Mouse (Mus musculus) v-Abl transformed pro-B cells (cell line): ENCODE results near the gene Rbm46.

Experiments
- in situ Hi-C, 2 experiments: fragments of 400-800 bp; cut with MboI; formaldehyde crosslinking; loops; one replicate each; pipeline ENCODE4 v1.15.1; 2025; ENCODE audit not compliant: unreplicated experiment in 2 of 2

Gene Rbm46

GRCm38 (mm10) chr3:82876372-82876739, at the start of gene Rbm46:
Rbm46 (minus strand) TSS chr3:82876483.
- in situ Hi-C loops: no loop called here

- in situ Hi-C loops: no loop called here
Observed at GRCm38 (mm10) chr3:82915632-82916031, 39.3 kb upstream of the Rbm46 start.

DNA sequence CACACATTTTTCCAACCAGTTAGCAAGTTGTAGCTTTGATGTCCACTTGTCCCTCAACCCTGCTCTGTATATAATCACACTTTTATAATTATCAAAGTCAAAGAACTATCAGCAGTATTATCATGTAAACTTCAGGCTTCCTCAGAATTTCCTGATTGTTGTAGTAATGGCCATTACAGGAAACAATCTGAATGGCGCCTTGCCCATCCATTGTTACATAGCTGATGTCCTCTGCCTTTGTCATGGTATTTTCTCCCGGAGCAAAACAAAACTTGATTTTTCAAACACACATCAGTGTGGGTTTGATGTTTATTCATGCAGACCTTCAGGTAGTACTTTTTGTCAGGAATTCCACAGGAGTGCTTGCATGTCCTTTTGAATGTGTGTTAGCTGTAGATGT, 32.4 kb upstream of the Rbm46 start:
- in situ Hi-C loops: no loop called here

- in situ Hi-C loops: no loop called here
Observed at GRCm38 (mm10) chr3:82904211-82904908, 28.1 kb upstream of the Rbm46 start.

DNA sequence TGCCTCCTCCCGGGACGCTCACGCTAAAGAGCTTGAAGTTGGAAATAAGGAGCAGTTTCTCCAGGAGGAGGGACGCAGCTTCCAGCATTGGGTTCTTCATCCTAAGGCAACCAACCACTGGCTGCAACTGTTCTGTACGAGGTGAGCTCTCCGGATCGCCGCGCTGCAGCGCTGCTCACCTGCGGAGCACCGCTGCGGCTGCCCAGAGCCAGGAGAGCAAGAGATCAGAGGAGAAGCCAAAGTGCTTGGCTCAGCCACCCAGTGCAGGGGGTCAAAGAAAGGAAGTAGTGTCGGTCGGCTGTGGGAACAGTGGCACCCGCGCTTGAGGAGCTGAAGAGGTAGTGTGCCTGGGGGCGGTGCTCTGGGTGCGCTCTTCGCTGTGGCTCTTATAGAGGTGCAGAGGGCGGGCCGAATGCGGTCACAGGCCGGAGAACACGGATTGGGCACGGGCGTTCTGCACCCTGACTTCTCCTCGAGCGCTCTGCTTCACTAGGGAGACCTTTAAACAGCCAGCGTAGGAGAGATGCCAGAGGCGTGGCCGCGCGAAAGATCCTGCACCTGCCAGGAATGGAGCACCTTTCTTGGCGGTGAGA, 27.4 kb upstream of the Rbm46 start, which contains the start of gene Lrat:
Gene Lrat, minus strand, starts transcription at position 361 of the 593 bp plus-strand sequence.
- in situ Hi-C loops: no loop called here

- in situ Hi-C loops: no loop called here
Observed at GRCm38 (mm10) chr3:82902757-82903612, 26.7 kb upstream of the Rbm46 start.

DNA sequence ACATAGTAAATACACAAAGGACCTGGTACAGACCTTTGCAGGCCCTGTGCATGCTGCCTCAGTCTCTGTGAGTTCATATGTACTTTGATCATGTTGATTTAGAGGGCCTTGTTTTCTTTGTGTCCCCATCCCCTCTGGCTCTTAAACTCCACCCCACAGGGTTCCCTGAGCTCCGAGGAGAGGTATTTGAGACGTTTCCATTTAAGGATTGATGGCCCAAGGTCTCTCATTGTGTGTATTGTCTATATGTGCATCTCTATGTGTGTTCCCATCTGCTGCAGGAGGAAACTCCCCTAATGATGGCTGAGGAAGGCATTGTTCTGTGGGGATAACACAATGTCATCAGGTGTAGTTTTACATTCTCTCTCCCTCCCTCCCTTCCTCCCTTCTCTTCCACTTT, 12.6 kb upstream of the Rbm46 start:
- in situ Hi-C loops: no loop called here

GRCm38 (mm10) chr3:82877258-82877657, 975 bp upstream of the Rbm46 start:
- in situ Hi-C loops: no loop called here

DNA sequence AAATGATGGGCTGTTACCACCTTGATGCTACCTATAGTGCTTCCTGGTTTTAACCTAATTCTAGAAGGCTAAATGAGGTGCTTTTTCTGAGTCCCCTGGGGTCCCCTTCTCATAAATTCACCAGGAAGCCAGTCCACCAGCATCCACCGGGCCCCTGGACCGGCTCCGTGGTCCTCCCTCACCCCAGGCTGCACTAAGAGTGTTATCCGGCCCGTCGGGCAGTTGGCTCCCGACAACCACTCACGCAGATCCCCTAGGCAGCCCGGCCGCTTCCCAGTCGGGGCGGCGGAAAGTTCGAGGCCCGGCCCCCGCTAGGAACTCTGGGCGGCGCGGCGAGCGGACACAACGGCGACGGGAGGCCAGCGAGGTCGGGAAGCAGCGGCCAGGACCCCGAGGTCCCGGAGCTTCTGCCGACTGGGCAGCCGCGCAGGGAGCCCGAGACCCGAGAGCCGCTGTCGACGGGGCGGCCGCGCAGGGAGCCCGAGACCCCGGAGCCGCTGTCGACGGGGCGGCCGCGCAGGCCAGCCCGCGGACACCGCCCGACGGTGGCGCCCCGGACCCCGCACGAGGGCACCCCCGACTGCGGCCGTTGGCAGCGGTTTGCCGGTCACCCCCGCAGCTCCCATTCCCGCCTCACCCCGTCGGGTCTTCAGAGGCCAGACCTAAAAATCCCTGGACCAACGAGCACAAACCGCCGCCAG, 462 bp downstream of the Rbm46 start:
- in situ Hi-C loops: no loop called here

DNA sequence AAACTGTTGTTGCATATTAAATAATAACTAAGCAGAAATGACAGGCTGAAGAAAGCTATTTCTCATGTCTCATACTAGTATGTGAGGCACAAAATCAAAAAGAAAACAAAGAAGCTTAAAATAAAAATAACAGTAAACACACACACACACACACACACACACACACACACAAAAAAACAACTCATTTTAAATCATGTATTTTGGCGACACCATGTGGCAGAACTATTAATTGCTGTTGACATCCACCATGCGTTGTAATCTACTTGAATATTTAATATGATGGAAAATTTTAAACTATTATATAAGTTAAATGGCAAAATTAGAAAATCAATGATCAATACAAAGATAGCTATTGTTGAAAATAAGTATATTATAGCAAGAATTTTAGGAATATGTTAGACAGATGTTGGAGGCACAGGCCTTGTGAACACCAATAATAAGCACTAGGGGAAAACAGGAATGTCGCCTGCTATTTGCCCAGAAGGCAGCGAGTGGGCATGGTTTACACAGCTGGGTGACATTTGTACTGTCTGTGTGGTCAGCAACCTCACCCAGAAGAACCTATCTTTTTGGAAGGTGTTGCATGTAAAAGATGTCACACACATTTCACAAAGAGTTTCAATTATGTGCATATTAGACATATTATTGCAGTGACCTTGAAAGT, 18.7 kb downstream of the Rbm46 start:
- in situ Hi-C loops: loop anchor here (5.0 to 10.0 kb wide), 2 partner anchors 490 to 863 kb away; no protein-coding TSS in a partner anchor

DNA sequence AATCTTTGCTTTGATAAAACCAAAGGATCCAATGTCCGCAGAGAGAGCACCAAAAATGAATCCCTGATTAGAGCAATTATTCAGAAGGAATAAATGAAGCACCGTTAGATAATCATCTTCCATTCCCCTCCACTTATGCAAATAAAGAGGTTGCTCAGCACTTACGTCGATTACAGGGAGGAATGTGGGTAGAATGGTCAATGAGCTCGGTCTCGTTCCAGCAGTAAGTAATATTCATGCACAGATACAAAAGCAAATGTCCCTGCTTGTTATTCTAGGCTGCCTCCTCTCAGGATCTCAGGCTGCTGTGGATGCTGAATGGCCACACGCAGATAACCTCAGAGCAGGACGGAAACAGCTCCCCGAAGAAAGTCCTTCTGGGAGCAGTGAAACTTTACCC, 51.1 kb downstream of the Rbm46 start:
- in situ Hi-C loops: no loop called here

- in situ Hi-C loops: no loop called here
Observed at GRCm38 (mm10) chr3:82811851-82812250, 64.4 kb downstream of the Rbm46 start.

- in situ Hi-C loops: no loop called here
Observed at GRCm38 (mm10) chr3:82810334-82811120, 65.8 kb downstream of the Rbm46 start.

GRCm38 (mm10) chr3:82809769-82810168, 66.5 kb downstream of the Rbm46 start:
- in situ Hi-C loops: no loop called here

- in situ Hi-C loops: no loop called here
Observed at GRCm38 (mm10) chr3:82808323-82808911, 67.9 kb downstream of the Rbm46 start.

- in situ Hi-C loops: no loop called here
Observed at GRCm38 (mm10) chr3:82805291-82805690, 71.0 kb downstream of the Rbm46 start.

DNA sequence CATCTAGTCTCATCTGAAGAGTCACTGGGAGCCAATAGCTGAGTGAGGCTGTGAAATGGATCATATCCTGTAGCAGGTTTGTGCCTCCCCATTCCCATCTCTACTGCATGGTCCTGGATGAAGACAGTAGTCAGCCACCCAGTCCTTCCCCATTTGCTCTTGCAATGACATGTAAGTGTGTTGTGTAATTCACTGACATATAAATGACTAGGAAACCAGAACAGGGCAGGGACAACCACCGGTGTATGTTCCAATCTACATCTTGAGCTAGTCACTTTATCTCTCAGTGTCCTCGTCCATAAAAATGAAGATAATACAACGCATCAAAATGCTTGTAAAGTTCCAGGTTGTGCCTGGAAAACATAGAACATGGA, 75.8 kb downstream of the Rbm46 start:
- in situ Hi-C loops: no loop called here

GRCm38 (mm10) chr3:82799735-82800469, 76.4 kb downstream of the Rbm46 start:
- in situ Hi-C loops: loop anchor here (10.0 kb wide), 2 partner anchors 55 to 435 kb away; no protein-coding TSS in a partner anchor
